Mouse (Mus musculus) frontal cortex, adult (tissue): ENCODE measurements at regions not wholly inside any gene's neighbourhood (a gene's known extent, or its start where the extent isn't known, plus 50 kb on each side); places are given as distances from the start of the nearest gene placed in this dataset.

Source experiments
- ATAC-seq: cut with Nextera tagmentation; 2 replicates; pipeline ENCODE4 v1.9.2; 2017; ENCODE audit warnings: mild to moderate bottlenecking, moderate library complexity, mixed read lengths; ENCODE audit not compliant: low TSS enrichment

- ATAC-seq: peak; percentile 85
These were observed 340.3 kb downstream of the Kif16b start for GRCm38 (mm10) chr2:142560896-142561500.

DNA sequence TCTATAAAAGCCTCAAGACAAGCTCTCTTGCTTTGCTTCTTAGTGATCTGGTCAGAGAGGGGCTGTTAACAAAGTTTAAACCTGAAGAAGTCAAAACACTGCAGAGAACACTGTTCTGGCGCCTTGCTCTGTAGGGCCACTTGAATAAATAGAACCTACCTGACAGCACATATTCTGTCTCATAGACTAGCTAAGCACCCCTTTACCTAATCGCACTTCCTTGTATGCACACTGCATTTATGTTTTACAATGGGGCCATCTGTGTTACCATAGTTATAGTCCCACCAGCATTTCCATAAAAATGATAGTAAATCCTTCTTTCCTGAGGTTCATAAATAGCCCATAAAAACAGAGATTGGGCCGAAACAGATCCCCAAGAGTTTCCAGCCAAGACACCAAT is 340.9 kb downstream of the Kif16b start:
- ATAC-seq: no peak

- no peak for ATAC-seq
These were observed 341.4 kb downstream of the Kif16b start for GRCm38 (mm10) chr2:142559946-142560345.

DNA sequence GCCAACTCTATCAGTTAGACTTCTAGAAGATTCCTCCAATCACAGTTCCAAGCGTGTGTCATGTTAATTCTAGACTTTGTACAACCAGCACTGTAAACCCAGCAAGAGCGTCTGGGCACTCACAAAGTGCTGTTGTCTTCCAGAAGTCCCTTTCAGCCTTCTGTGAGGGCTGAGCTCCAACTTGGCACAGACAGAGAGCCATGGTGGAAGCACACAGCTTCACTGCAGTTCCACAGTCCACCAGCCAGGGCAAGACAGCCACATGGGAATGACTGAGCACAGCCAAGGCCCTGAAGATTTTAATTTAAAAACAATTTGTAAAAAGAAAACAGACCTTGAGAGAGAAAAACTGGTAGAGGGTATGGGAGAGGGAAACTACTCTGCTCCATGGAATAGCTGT is 346.5 kb downstream of the Kif16b start:
- ATAC-seq: peak; percentile 97

GRCm38 (mm10) chr2:142551690-142552089 is 349.6 kb downstream of the Kif16b start:
- ATAC-seq: no peak

- ATAC-seq: no peak; the same call in 1 of the 2 replicates
These were observed 352.6 kb downstream of the Kif16b start for GRCm38 (mm10) chr2:142548766-142549165.

DNA sequence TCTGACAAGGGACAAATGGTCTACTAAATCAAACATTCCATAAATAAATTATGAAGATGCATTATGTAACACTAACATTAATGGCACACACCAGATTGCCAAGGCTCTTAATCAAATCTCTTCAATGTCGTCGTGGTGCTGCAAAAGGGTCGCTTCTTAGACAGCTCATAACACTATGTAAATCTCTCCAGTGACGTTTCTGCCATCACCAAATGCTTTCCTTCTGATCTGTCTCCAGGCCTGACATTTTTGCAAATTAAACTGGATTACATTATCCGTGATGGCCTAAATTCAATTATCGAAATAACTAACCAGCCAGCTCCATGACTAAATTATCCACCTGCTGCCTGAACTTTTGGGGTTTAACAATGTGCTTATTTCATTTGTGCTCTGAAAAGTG is 356.4 kb downstream of the Kif16b start:
- ATAC-seq: no peak

GRCm38 (mm10) chr2:142539980-142540379 is 361.4 kb downstream of the Kif16b start:
- ATAC-seq: no peak

- ATAC-seq: no peak
These were observed 367.8 kb downstream of the Kif16b start for GRCm38 (mm10) chr2:142533555-142533954.

DNA sequence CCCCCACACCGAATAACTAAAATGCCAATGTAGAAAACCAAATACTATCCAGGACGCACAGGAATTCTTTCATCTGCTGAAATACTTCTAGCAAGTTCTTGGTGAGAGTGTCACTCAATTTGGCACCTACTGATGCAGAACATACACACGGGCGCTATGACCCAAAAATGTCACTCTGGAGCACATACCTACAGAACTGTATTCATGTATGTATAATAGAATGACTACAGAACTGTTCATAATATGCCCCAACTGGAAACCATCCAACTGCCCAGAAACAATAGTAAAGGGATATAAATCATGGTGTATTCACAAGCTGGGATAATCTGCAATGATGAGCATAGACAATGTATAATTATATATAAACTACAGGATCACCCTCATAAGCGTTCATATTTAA is 378.9 kb downstream of the Kif16b start:
- no peak for ATAC-seq

GRCm38 (mm10) chr2:142517731-142518130 is 383.6 kb downstream of the Kif16b start:
- no peak for ATAC-seq

- ATAC-seq: no peak
These were observed 396.1 kb downstream of the Kif16b start for GRCm38 (mm10) chr2:142505216-142505615.
